Comparison of ENCODE assay signal across 34 mouse cellular contexts in genomic region chr8:54511791-54512190, GRCm38 (mm10). TPM values are rescaled to one million over a fixed set of nuclear protein-coding genes. Genes with fewer than 3 reads are reported as not detected.
A peak's percentile ranks its signal among the peaks of the same experiment; 100 is the strongest.
DNase-seq lines count a peak whose midpoint lies in the region; ATAC-seq and TF ChIP-seq lines count a peak whose summit lies in the region.
"Had no signal": no experiment of that assay in that cellular context is flagged by ENCODE, and none has a peak within 500 bp of the region (broad histone marks: within the 10 kb centered on the region; RNA-seq: fewer than 3 reads in every experiment).

No protein-coding gene starts in this region.

- H3K4me2 ChIP-seq in liver, embryonic 14.5 days (ENCODE audit: low read depth) = peak overlapping the region; percentile 2; the same call in 1 of the 2 replicates
- H3K4me2 ChIP-seq: heart, embryonic 12.5 days; hindbrain, embryonic 13.5 days; limb, embryonic 12.5 days; midbrain, embryonic 11.5 days; neural tube, embryonic 12.5 days had no signal

- H3K9ac ChIP-seq in liver, embryonic 14.5 days (replicated peaks) = no peak overlapping the region
- H3K9ac ChIP-seq: heart, embryonic 12.5 days; hindbrain, embryonic 13.5 days; limb, embryonic 12.5 days; neural tube, embryonic 12.5 days had no signal

- peak; percentile 48 for DNase-seq in G1E (ENCODE audit: low spot score)
- peak in 1 of 3 experiments; percentile 40 for DNase-seq in liver, embryonic 14.5 days (ENCODE audit: low read depth in 3 of 3, low spot score in 3 of 3)
- no peak for DNase-seq in left cerebral cortex, postnatal 10 days (ENCODE audit: extremely low spot score in 1 of 2, low spot score in 2 of 2)
- DNase-seq in spleen, postnatal 36 days (ENCODE audit: low spot score in 2 of 2) = no peak
- no peak for DNase-seq in embryonic facial prominence, embryonic 10.5 days (ENCODE audit: low spot score)
- DNase-seq: adrenal gland, postnatal 10 days; cerebellum, adult 11 months; cerebellum, adult 9-11 months; gastrocnemius, postnatal 36 days; heart, adult 2 months; heart, postnatal 4 days; kidney, adult 8-10 months; kidney, postnatal 10 days; layer of hippocampus, postnatal 36 days; lung, adult 18-20 months; lung, postnatal 4 days; right cerebral cortex, adult 18-20 months; spleen, adult 18-20 months; thymus, adult 18-20 months; thymus, postnatal 36 days had no signal

- no peaks in the 10 kb centered on the region for H3K9me3 ChIP-seq in G1E (replicated peaks)
- no peaks in the 10 kb centered on the region for H3K9me3 ChIP-seq in liver, embryonic 14.5 days (ENCODE audit: control insufficient read depth, low read length)
- no peaks in the 10 kb centered on the region for H3K9me3 ChIP-seq in embryonic facial prominence, embryonic 10.5 days
- H3K9me3 ChIP-seq: heart, embryonic 12.5 days; hindbrain, embryonic 13.5 days; limb, embryonic 12.5 days; neural tube, embryonic 12.5 days had no signal

- H3K4me3 ChIP-seq in G1E (ENCODE audit: low read depth, low read length) = no peak overlapping the region; the same call in 1 of the 2 replicates
- H3K4me3 ChIP-seq in liver, embryonic 14.5 days (ENCODE audit: insufficient read depth in 1 of 2, low read depth in 2 of 2, low read length in 2 of 2) = no peak overlapping the region
- no peak overlapping the region for H3K4me3 ChIP-seq in embryonic facial prominence, embryonic 10.5 days
- H3K4me3 ChIP-seq: heart, adult 2 months; heart, embryonic 12.5 days; hindbrain, embryonic 13.5 days; limb, embryonic 12.5 days; myocyte; neural tube, embryonic 12.5 days had no signal

- TF ChIP-seq EP300 in liver, embryonic 14.5 days (IDR thresholded peaks at IDR 0.05; ENCODE audit: low read depth) = peak; percentile 61

- intact Hi-C loops in left cerebral cortex, postnatal 10 days (cut with DNase I) = no loop called here

- peaks cover 55% of the 10 kb centered on the region for H3K4me1 ChIP-seq in G1E (ENCODE audit: insufficient read depth, low read depth, low read length)
- peaks cover 7 to 23% of the 10 kb centered on the region in 2 experiments for H3K4me1 ChIP-seq in liver, embryonic 14.5 days (replicated peaks; ENCODE audit: control insufficient read depth in 2 of 2, insufficient read depth in 2 of 2, low read length in 1 of 2)
- peaks cover 9% of the 10 kb centered on the region; the same call in 1 of the 2 replicates for H3K4me1 ChIP-seq in embryonic facial prominence, embryonic 10.5 days
- H3K4me1 ChIP-seq: limb, embryonic 12.5 days had no signal

- no peaks in the 10 kb centered on the region for H3K27me3 ChIP-seq in G1E (ENCODE audit: insufficient read depth, low read length)
- H3K27me3 ChIP-seq in liver, embryonic 14.5 days (ENCODE audit: control insufficient read depth, insufficient read depth, low read length) = no peaks in the 10 kb centered on the region
- no peaks in the 10 kb centered on the region for H3K27me3 ChIP-seq in embryonic facial prominence, embryonic 10.5 days (replicated peaks; ENCODE audit: low read depth, poor library complexity, severe bottlenecking)
- H3K27me3 ChIP-seq: heart, embryonic 12.5 days; hindbrain, embryonic 13.5 days; limb, embryonic 12.5 days; neural tube, embryonic 12.5 days had no signal

- peak overlapping the region; percentile 25; the same call in 1 of the 2 replicates for H3K27ac ChIP-seq in liver, embryonic 14.5 days
- no peak overlapping the region for H3K27ac ChIP-seq in embryonic facial prominence, embryonic 10.5 days (replicated peaks)
- H3K27ac ChIP-seq: heart, adult 2 months; hindbrain, embryonic 13.5 days; limb, embryonic 12.5 days; neural tube, embryonic 12.5 days; stomach, postnatal 0 days had no signal

- H3K36me3 ChIP-seq in G1E (replicated peaks) = peaks cover 2% of the 10 kb centered on the region
- H3K36me3 ChIP-seq in liver, embryonic 14.5 days (replicated peaks; ENCODE audit: control insufficient read depth, insufficient read depth, low read depth) = no peaks in the 10 kb centered on the region
- peaks cover 6% of the 10 kb centered on the region for H3K36me3 ChIP-seq in embryonic facial prominence, embryonic 10.5 days (replicated peaks)
- H3K36me3 ChIP-seq: limb, embryonic 12.5 days; neural tube, embryonic 12.5 days had no signal

- peak; percentile 85 for ATAC-seq in G1E (ENCODE audit: extremely low read depth, insufficient number of reproducible peaks, low FRiP score, poor library complexity, severe bottlenecking)
- ATAC-seq in erythroid progenitor cell, adult 5-6 weeks (replicated peaks; ENCODE audit: low FRiP score, poor library complexity, severe bottlenecking) = 0 out of 2 replicates have a peak, but pooled peaks have one; percentile 41
- ATAC-seq in liver, embryonic 14.5 days (ENCODE audit: insufficient read depth) = peak; percentile 76
- ATAC-seq in megakaryocyte-erythroid progenitor cell, adult 5-6 weeks (replicated peaks; ENCODE audit: low FRiP score, low TSS enrichment, poor library complexity, severe bottlenecking) = peak; percentile 78
- ATAC-seq: activated CD4-positive, CD25-positive, alpha-beta regulatory T cell, adult 4 months; CD4-positive, CD25-positive, alpha-beta regulatory T cell, adult 4 months; forebrain, embryonic 14.5 days; intestine, embryonic 16.5 days; lung, postnatal 0 days had no signal

- WGBS in liver, embryonic 14.5 days (ENCODE audit: insufficient replicate concordance) = 6% methylated on average over 3 of the region's 3 CpGs
- 91% methylated on average over 3 of the region's 3 CpGs for WGBS in embryonic facial prominence, embryonic 10.5 days

- TF ChIP-seq CTCF in G1E (IDR thresholded peaks at IDR 0.05; ENCODE audit: low read depth, low read length) = no peak
- TF ChIP-seq CTCF in liver, embryonic 14.5 days (IDR thresholded peaks at IDR 0.05; ENCODE audit: low read depth) = no peak

RNA-seq across cellular contexts. Expression of gene Asb5, which starts 17.6 kb away (rescaled TPM):
- total RNA-seq in G1E (2014; fragmentation: Nextera tagmentation) = not detected in 2 replicates
- total RNA-seq in G1E (2017) = 0.06 and 0.38 TPM in 2 replicates
- polyA plus RNA-seq in G1E (2012) = 0.14 TPM in 1 of 2 replicates, not detected in the other
- total RNA-seq in erythroid progenitor cell, adult 5-6 weeks (2015; ENCODE audit: low replicate concordance) = not detected in 2 replicates
- not detected in 2 replicates for total RNA-seq in erythroid progenitor cell, adult 5-6 weeks (2017; ENCODE audit: low replicate concordance)
- polyA plus RNA-seq in liver, embryonic 14.5 days (2012; rRNA removed) = 0.12 and 0.18 TPM in 2 replicates
- polyA plus RNA-seq in liver, embryonic 14.5 days (2014; fragmentation: Nextera tagmentation; extraction: Ambion mirVana) = 1.2 and 1.3 TPM in 2 replicates
- total RNA-seq in megakaryocyte-erythroid progenitor cell, adult 5-6 weeks (2014; fragmentation: Nextera tagmentation) = not detected in 2 replicates
- total RNA-seq in megakaryocyte-erythroid progenitor cell, adult 5-6 weeks (2017) = not detected in 2 replicates
- 1 to 10 TPM; 1.9 to 2.1 TPM for total RNA-seq in left cerebral cortex, postnatal 10 days (2021)
- 4.8 and 7.1 TPM in 2 replicates for polyA plus RNA-seq in embryonic facial prominence, embryonic 10.5 days (2016; fragmentation: Nextera tagmentation; extraction: Ambion mirVana)
- polyA plus RNA-seq: activated CD4-positive, CD25-positive, alpha-beta regulatory T cell, adult 4 months; CD4-positive, CD25-positive, alpha-beta regulatory T cell, adult 4 months had no signal

RNA-seq across cellular contexts. Expression of gene Spcs3, which starts 18.0 kb away (rescaled TPM):
- total RNA-seq in G1E (2014; fragmentation: Nextera tagmentation) = 246 and 257 TPM in 2 replicates
- 104 and 110 TPM in 2 replicates for total RNA-seq in G1E (2017)
- 37.5 and 39.2 TPM in 2 replicates for polyA plus RNA-seq in G1E (2012)
- 37.1 and 38.6 TPM in 2 replicates for total RNA-seq in erythroid progenitor cell, adult 5-6 weeks (2015; ENCODE audit: low replicate concordance)
- total RNA-seq in erythroid progenitor cell, adult 5-6 weeks (2017; ENCODE audit: low replicate concordance) = 23.2 and 32.3 TPM in 2 replicates
- polyA plus RNA-seq in liver, embryonic 14.5 days (2012; rRNA removed) = 13.8 and 19.9 TPM in 2 replicates
- 60.8 and 65.6 TPM in 2 replicates for polyA plus RNA-seq in liver, embryonic 14.5 days (2014; fragmentation: Nextera tagmentation; extraction: Ambion mirVana)
- total RNA-seq in megakaryocyte-erythroid progenitor cell, adult 5-6 weeks (2014; fragmentation: Nextera tagmentation) = 110 and 122 TPM in 2 replicates
- total RNA-seq in megakaryocyte-erythroid progenitor cell, adult 5-6 weeks (2017) = 117 and 132 TPM in 2 replicates
- 10 to 100 TPM; 47.5 to 51.0 TPM for total RNA-seq in left cerebral cortex, postnatal 10 days (2021)
- polyA plus RNA-seq in embryonic facial prominence, embryonic 10.5 days (2016; fragmentation: Nextera tagmentation; extraction: Ambion mirVana) = 87.2 and 88.3 TPM in 2 replicates
